Mouse (Mus musculus) kidney, adult 9 months (tissue): ENCODE results near the gene Cnot6l.
A peak's percentile ranks its signal among the peaks of the same experiment; 100 is the strongest.

ENCODE experiments used
- DNase-seq: peaks from one replicate; pipeline ENCODE4 v3.0.0; 2022

Cnot6l gene

DNA sequence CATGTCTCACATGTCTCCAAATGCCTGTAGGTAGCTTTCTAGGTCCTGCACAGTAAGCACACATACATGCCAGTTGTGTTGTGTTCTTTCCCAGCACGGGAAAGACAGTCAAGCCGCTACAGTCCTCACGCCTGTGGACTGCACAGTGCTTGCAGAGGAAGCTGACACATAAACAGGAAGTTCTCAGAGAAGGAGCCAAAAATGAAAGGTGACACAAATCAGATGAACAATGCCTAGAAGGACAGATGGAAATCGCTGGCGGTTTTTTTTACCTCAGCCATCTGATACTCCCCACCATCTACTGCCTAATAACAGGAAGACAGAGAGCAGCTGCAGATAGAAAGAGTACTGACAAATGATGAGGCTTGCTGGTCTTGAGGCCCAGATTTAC, at the start of gene Cnot6l:
Gene Cnot6l, minus strand, starts transcription at position 151 of the 391 bp plus-strand sequence.
- peak; percentile 73 for DNase-seq

DNA sequence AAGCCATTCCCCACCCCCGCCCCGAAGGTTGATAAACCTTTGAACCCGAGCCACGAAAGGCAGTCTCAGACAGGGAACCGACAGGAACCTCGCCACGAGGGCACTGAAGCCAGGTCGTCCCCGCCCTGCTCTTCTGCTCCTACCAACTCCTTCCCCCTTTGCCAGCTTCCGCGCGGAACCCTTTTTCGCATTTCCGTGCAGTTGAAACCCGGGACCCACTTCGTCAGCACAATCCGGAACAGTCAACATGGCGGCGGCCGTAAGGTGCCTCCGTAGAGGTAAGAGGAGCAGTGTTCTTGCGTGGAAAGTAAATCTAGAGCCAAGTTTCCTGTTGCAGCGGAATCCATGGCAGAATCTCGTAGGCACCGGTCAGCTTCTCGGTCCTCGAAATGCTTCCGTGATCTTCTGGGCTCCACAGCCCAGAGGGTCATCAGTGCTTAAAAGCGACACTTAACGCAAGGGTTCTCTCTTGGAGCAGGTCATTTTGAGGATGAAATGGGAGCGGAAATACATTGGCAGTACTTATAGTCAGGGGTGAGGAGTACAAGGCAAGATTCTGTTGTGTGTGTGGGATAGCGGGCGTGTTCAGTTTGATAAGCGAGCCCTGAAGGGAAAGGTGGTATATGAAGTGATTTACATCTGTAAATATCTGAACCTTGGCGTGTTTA, 46.1 kb upstream of the Cnot6l start:
- peak; percentile 96 for DNase-seq

DNA sequence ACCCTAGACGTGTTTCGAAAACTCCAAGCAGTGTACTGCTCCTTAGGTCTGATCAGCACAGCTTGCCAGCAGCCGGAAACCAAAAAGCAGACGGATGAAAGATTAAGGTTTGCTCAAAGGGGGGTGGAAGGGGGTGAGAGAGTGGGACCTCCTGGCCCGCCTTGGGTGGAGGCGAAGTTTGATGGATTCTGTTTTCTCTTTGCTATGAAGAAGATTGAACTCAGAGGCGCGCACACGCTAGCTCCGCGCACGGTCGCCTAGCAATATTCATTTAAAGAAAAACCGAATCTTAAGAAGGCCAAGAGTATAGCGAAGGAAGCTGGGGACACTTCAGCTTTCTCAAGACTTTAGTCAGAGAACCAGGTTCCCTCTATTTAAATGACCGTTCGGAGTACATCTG, 45.5 kb upstream of the Cnot6l start, which contains the start of gene Mrpl1:
Gene Mrpl1, plus strand, starts transcription at position 35 of the 400 bp plus-strand sequence.
- DNase-seq = no peak

DNA sequence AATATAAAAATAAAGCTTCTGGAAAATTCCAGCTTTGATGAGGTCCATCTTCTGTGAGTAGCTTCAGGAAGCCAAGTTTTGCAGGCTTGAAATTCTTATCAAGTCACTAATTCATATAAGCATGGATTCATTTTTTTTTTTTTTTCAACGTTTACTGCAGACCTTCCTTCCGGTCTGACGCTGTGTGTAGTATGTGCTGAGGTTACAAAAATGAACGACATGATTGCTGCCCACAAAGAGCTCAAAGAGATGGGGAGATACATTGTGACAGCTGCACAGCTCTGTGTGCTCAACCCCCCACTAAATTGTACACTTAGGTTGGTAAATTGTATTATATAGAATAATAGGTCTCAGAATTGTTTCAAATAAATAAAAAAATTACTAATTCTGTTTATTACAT, 44.6 kb upstream of the Cnot6l start:
- DNase-seq = no peak

- DNase-seq = no peak
These were observed 43.6 kb upstream of the Cnot6l start for GRCm38 (mm10) chr5:96207531-96207930.

DNA sequence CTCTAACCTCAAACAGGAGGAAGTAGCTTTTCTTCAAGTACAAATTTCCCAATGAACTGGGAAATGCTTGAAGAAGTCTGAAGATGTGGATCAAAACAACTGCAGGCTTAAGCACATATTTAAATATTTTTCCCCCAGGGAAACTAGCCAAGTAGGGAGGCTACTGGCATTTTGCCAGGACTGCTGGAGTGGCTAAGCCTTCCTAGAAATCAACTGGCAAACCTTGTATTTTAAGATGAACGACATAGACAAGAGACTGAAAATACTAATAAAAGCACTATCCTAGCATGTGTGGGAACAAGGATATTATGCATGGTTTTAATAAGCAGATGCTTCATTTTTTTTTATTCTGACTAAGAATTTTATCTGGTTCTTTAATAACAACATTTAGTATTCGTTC, 42.9 kb upstream of the Cnot6l start:
- peak; percentile 79 for DNase-seq

GRCm38 (mm10) chr5:96201462-96202154, 37.6 kb upstream of the Cnot6l start:
- no peak for DNase-seq

GRCm38 (mm10) chr5:96200269-96200668, 36.3 kb upstream of the Cnot6l start:
- no peak for DNase-seq

DNA sequence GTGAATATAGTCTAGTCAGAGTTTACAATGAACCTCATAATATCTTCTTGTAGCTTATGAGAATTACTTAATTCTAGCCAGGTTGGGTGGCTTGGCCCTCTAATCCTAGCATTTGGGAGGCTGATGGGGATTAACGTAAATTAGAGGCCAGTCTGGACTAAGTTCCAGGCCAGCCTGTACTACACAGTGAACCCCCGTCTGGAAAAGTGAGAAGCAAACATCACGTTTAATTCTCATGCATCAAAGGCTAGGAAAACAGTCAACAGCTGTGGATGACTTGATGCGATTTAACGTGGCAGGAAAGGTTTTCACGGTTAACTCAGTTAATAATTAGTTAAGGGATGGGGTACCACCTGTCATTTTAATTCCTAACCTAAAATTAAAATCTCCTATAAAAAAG, 34.3 kb upstream of the Cnot6l start:
- no peak for DNase-seq

GRCm38 (mm10) chr5:96196547-96197052, 32.6 kb upstream of the Cnot6l start:
- DNase-seq = no peak

GRCm38 (mm10) chr5:96191251-96191650, 27.3 kb upstream of the Cnot6l start:
- no peak for DNase-seq

- DNase-seq = no peak
These were observed 25.8 kb upstream of the Cnot6l start for GRCm38 (mm10) chr5:96189761-96190160.

DNA sequence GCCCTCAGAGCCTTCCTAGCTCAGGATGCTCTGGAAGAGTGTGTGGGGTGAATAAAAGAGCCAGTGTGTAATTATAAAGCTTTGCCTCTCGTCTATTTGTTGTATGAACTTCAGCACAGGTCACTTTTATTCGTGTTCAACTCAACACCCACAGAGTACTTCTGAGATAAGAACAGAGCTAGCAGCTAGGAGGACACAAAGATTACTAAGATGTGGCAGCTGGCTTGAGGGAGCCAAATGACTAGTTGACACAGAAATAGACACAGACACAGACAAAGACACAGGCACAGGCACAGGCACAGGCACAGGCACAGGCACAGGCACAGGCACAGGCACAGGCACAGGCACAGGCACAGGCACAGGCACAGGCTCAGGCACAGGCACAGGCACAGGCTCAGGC, 20.0 kb upstream of the Cnot6l start:
- DNase-seq = no peak

DNA sequence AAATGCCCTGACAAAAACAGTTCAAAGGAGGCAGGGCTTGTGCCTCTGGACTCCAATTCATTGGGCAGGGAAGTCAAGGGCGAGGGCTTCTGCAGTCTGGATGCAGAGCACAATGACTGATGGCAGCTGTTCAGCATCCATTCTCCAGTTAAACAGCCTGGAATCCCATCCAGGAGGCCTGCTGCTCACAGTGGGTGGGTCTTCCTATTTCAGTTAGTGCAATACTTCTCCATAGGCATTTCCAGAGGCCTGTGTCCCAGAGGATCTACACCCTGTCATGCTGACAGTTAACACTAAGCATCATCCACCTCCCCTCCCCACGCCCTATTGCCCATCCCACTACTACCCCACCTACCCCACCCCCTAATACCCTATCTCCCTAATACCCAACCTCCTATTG, 19.2 kb upstream of the Cnot6l start:
- no peak for DNase-seq

- no peak for DNase-seq
These were observed 12.9 kb upstream of the Cnot6l start for GRCm38 (mm10) chr5:96176879-96177358.

- no peak for DNase-seq
These were observed 12.2 kb upstream of the Cnot6l start for GRCm38 (mm10) chr5:96176121-96176520.

- DNase-seq = no peak
These were observed 7.8 kb upstream of the Cnot6l start for GRCm38 (mm10) chr5:96171765-96172164.

- DNase-seq = no peak
These were observed 6.5 kb upstream of the Cnot6l start for GRCm38 (mm10) chr5:96170443-96170842.

- DNase-seq = no peak
These were observed 2.8 kb upstream of the Cnot6l start for GRCm38 (mm10) chr5:96166761-96167160.

- no peak for DNase-seq
These were observed 463 bp downstream of the Cnot6l start for GRCm38 (mm10) chr5:96163396-96164020.

DNA sequence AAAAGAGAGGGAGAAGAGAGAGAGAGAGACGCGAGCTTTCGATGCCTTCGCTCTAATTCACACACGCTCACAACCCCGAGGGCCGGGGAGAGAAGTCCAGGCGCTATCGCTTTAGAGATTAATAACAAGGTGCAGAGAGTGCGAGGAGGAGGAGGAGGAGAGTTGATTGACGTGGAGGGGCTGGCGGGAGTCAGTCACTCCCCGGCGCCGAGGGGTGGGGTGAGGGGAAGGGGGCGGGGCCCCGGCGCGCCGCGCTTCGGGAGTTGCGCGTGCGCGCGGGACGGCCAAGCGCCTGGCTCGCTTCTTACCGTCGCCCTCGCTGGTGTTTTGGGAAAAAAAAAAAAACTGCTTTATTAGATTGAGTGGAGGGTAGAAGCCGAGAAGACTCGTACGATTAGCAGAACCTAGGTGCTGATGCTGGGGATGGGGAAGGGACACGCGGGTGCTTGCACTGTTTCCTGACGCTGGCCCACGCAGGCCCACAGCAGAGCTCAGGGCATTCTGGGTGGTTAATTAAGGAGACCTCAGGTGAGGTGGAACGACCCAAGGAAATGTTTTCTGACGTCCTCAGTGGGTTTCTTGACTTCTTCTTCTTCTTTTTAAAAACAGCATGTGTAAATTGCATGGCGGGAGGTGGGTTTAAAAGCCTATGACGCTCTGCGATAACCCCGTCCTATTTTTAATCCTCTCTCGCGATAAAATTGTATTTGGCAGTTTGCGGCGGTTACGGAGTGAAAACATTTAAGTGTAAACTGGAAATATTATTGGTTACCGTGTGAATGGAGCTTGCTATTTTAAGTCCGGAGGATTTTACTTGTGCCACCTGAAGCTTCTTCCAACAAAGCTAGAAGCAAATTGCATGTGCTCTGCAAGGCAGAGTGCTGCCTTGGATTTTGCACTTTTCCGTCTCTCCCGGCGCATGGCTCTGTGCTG, 1.3 kb downstream of the Cnot6l start:
- peak; percentile 86 for DNase-seq

GRCm38 (mm10) chr5:96161578-96162398, 2.2 kb downstream of the Cnot6l start:
- peak; percentile 53 for DNase-seq
